Mouse (Mus musculus): ENCODE data around the gene Dcun1d5.
"Not testable (repeated sequence)": the region's sequence is repeated elsewhere in the genome, so short reads cannot be mapped to it uniquely, and the experiment has no call there.

The Dcun1d5 gene

GRCm38 (mm10) chr9:7184172-7184896, at the start of gene Dcun1d5, which contains the start of gene Dync2h1:
Dcun1d5 (plus strand) TSS chr9:7184520.
Dync2h1 (minus strand) TSS chr9:7184446.
- in situ Hi-C loops (cut with MboI, MseI), result no loop called here

GRCm38 (mm10) chr9:7154391-7154790, 29.9 kb upstream of the Dcun1d5 start:
- in situ Hi-C loops (cut with MboI, MseI), result no loop called here

GRCm38 (mm10) chr9:7158605-7159004, 25.7 kb upstream of the Dcun1d5 start:
- in situ Hi-C loops (cut with MboI, MseI), result no loop called here

GRCm38 (mm10) chr9:7159718-7160117, 24.6 kb upstream of the Dcun1d5 start:
- in situ Hi-C loops (cut with MboI, MseI), result no loop called here

DNA sequence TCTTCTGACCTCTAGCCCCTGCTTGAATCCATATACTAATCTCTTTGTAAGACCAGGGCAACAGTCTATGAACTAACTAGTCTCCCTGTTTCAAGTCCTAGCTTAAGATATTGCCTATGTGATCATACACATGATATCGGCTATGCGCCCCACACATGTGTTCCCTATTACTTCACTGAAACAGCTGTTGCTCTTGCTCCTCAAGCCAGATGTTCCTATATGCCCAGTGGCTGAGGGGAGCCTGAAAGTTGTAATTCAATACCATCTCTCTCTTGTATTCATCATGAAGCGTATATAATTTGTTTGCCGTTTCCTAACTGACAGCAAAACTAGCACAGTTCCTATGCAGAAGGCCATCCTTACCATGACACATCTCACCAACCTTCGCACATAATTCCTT, 23.6 kb upstream of the Dcun1d5 start:
- in situ Hi-C loops (cut with MboI, MseI), result no loop called here

GRCm38 (mm10) chr9:7167339-7167998, 16.9 kb upstream of the Dcun1d5 start:
- in situ Hi-C loops (cut with MboI, MseI), result no loop called here

GRCm38 (mm10) chr9:7173756-7174155, 10.6 kb upstream of the Dcun1d5 start:
- in situ Hi-C loops (cut with MboI, MseI), result no loop called here

DNA sequence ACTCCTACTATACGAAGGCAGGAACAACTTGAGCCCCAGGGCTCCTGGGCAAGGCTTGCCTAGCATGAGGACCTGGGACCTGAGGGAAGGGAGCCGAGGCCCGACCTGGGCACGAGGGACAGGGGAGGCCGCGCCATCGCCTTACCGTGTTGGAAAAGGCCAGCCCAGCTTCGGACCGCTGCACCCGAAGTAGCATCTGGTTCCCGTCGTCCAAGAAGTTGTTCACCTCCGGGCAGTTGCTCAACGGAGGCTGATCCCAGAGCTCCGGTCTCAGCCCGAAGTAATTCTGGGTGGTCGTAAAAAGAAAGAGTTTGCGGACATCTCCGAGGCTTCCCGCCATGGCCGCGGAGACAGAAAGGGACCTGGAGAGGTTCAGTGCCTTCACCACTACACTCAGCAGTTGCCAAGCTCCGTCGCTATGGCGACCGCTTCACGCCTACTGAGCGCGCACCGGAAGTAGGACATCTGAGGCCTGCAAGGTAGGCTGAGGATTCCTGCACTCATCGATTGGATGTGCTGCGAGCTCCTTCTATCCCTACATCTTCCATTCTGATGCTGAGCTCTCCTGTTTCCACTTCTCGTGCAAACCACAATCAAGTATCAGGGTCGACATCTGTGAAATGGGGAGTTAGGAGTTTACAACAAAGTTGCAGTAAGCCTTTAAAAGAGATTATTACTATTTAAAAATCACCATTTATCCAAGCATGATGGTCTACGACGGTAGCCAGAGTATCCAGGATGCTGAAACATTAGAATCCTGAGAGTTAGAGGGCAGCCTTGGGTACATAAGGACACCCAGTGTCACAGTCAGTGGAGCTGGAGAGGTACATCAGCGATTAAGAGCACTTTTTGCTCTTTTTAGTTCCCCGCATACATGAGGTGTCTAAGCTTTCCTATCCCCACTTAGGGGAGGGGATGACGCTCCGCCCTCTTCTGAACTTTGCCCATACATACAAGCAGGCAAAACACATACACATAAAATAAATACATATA, 7.4 kb upstream of the Dcun1d5 start:
- in situ Hi-C loops (cut with MboI, MseI), result no loop called here

DNA sequence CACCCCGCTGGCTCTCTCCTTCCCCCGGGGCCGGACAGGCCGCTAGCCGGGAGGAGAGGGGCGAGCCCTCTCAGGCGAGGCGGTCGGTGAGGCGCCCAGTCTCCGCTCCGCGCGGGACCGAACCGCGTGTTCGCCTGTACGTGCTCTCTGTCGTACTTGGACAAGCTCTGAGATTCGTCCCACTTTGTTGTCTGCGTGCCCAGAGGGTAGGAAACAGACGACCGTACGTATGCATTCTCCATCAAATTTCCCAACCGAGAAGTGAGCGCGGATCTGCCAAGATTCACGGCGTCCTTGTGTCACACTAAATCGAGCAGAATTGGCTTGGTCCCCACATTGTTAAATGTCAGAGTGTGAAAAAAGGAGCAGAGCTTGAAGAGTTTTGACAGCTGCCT, 574 bp downstream of the Dcun1d5 start:
- in situ Hi-C loops (cut with MboI, MseI), result no loop called here

- in situ Hi-C loops (cut with MboI, MseI), result not testable (repeated sequence)
These were observed 6.4 kb downstream of the Dcun1d5 start for GRCm38 (mm10) chr9:7190694-7191093.

DNA sequence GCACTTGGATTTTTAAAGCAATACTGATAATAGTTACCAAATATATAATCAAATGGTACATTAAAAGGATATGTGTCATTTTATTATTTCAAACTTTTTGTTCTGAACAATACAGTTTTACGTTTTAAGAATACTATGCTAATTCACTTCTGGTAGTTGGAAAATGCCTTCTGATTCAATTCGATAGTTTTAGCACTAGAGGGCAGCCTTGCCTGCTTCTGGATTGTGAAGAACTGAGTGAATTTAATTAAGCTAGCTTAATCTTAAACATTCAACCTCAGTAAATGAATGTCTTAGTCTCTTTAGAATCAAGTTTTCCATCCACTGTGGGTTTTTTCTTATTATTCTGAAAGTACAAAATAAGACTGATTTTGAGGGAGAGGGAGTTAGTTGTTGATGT, 31.9 kb downstream of the Dcun1d5 start:
- in situ Hi-C loops (cut with MboI, MseI), result loop anchor here (25.0 kb wide), 1 partner anchor 671 kb away; no protein-coding TSS in a partner anchor

DNA sequence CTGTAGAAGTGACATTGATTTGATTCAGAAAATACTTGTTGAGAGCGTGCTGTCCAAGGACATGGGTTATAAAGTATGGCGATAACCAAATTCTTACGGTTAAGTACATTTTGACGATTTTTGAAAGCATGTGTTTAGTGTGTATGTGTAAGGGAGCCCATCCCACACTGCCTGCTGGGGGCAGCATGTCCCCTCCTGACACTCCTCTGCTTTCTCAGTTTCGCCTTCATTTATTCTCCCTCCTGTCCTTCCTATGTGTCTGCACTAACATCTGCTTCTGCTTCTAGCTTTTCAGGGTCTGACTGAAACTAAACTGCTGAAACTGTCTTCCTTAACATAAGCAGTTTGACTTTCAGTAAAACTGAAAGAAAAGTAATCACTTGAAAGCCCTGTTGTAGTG, 36.7 kb downstream of the Dcun1d5 start:
- in situ Hi-C loops (cut with MboI, MseI), result loop anchor here (25.0 kb wide), 1 partner anchor 666 kb away; no protein-coding TSS in a partner anchor

- in situ Hi-C loops (cut with MboI, MseI), result loop anchor here (25.0 kb wide), 1 partner anchor 666 kb away; no protein-coding TSS in a partner anchor
These were observed 37.1 kb downstream of the Dcun1d5 start for GRCm38 (mm10) chr9:7221460-7221859.

- in situ Hi-C loops (cut with MboI, MseI), result no loop called here
These were observed 54.3 kb downstream of the Dcun1d5 start for GRCm38 (mm10) chr9:7238619-7239018.

GRCm38 (mm10) chr9:7239967-7240366, 55.6 kb downstream of the Dcun1d5 start:
- in situ Hi-C loops (cut with MboI, MseI), result no loop called here

DNA sequence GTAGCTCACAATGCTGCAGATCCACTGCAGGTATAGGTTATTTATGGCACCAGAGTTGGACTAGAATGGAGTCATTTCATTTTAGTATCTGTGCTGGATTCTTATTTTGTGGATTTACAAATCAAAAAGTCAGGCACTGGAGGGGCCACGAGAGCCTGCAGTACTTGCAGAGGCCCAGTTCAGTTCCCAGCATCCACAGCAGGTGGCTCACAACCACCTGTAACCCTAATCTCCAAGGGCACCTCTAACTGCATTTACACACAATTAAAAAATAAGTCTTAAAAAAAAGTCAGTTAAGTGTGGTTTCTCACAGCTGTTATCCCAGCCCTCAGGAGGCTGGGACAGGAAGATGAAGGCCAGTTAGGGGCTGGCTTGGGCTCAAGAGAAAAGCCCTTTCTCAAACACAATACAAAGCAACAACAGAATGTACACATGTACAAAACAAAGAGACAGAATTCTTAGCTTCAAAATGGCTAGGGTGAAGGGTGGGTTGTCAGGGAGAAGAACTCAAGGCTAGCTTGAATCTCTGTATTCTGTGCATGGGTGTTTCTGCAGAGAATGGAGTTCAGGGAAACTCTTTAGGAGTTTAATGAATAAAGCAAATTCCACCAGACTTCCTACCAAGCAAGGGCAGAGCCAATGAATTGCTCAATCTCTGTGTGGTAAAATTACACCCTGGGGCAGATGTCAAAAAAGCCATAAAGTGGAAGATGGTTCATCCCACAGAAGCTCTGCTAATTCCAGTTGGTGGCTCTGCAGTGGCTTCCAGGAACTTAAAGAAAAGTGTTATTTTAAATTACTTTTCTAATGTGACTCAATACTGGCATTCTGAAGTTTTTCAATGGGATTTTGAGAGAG, 68.7 kb downstream of the Dcun1d5 start:
- in situ Hi-C loops (cut with MboI, MseI), result no loop called here
